Mouse (Mus musculus) lung, postnatal 10 days (tissue): ENCODE measurements at regions not wholly inside any gene's neighbourhood (a gene's known extent, or its start where the extent isn't known, plus 50 kb on each side); places are given as distances from the start of the nearest gene placed in this dataset.

ENCODE experiments used
- DNase-seq: peaks from one replicate; pipeline ENCODE4 v3.0.0; 2021

DNA sequence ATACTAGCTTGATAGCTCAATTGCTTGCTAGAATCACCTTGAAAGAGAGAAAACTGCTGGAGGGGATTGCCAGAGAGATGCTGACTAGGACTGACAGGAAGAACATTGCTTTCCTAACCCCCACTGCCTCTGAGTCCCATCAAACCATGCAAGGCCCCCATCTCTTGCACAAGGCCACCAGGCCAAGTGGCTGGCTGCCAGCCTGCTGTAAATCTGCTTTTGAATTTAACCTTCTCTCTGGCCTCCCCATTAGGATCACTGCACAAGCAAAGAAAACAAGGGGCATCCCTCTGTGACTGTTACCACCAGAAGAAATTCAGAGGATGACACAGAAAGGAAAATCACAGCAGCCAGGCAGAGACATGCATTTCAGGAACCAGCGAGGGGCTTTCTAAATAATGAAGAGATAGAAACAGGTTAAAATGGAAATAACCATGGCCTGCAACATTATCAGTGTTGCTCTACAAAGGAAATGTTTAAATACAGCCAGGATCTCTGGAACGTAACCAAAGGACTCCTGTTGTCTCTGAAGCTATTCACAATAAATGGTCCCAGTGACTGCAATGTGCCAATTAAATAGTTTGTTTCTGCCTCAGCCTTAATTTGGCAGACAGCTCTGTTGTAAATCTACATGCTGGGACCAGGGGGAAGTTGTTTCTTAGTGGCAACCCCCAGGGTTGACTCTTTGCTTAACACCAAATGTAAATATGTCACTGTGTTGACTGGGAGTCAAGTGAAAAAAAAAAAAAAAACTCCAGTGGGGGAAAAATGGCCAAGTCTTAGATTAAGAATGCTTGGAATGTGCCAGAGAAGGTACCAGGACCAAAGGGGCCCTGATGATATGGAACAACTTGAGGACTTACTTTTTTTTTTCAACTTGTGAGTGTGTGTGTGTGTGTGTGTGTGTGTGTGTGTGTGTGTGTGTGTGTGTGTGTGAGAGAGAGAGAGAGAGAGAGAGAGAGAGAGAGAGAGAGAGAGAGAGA, 233.9 kb upstream of the Epha4 start:
- DNase-seq = peak; percentile 9

DNA sequence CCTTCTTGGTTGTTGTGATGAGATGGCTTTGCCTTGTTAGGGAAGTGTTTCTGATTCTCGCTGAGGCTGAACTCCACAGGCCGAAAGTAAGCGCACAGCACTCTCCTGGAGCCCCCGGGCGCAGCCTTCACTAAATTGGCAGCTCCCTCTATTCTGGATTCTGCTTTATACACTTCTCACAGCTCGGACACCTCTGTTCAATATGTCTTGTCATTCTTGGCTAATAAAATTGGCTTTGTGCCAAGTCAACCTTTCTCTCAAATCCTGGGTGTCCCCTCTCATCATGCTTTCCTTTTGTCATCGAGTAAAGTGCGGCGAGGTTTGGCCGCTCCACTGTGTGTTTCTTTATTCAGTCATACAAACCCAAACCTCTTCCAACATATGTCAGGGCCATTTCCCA, 217.2 kb upstream of the Epha4 start:
- DNase-seq = no peak

DNA sequence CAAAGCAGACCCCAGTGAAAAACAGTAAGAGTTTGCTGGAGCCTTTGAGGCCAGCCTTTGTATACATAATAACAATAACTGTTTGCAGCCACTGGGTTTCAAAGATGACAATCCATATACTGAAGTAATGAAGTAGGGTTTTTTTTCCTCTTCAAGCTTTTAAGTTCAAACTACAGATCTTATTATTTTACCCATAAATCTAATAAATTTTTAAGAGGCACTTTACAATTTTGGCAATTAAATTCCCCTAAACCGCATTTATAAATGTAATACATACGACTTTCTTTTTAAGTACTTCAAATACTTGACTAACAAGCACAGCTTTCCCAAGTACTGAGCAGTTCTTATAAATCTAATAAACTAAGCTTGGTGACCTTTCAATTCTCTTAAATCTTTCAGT, 212.7 kb upstream of the Epha4 start:
- no peak for DNase-seq

DNA sequence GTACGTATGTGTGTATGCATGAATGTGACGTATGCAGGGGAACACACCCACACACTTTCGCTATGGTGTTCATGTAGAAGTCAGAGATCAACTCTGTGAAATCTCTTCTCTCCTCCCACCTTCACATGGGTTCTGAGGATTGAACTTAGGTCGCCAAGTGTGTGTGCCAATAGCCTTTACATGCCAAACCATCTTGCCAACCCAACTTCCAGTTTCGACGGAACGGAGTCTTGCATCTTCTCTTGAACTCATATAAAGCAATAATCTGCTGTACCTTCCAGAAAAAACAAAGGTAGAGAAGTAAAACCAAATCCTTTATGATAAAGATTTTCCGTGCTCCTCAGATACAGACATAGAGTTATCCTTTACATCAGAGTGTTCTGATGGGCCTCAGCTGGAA, 208.4 kb upstream of the Epha4 start:
- DNase-seq = no peak

DNA sequence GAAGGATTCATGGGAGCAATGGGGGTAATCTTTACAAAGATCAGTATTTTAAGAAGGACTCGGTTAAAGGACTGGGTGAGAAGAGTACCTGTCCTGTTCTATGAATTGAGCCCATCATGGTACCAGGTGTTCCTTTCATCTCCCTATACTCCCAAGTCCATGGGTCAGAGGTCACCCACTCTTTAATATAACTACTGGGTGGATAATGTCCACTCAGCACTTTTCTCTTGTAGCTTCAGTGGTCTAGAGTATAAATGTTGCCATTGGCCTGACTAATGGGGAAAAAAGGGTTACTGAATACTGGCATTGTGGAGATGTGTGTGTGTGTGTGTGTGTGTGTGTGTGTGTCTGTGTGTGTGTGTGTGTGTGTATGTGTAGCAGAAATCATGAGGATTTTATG, 206.0 kb upstream of the Epha4 start:
- DNase-seq = no peak

DNA sequence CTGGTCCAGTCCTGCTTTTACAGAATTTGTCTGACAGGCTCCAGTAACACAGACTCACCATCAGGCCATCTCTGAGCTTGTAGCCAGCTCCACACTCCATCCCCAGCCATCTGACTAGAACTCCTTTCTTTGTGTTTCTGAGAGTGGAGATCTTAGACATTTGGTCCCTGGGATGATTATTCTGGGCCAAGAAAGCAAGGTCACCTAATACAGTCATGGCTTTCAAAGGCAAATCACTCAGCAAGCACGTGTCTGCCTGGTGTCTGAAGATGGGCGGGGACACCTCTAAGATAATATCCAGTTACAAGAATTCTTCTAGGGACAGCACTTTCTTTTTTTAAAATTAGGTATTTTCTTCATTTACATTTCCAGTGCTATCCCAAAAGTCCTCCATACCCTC, 198.1 kb upstream of the Epha4 start:
- no peak for DNase-seq

DNA sequence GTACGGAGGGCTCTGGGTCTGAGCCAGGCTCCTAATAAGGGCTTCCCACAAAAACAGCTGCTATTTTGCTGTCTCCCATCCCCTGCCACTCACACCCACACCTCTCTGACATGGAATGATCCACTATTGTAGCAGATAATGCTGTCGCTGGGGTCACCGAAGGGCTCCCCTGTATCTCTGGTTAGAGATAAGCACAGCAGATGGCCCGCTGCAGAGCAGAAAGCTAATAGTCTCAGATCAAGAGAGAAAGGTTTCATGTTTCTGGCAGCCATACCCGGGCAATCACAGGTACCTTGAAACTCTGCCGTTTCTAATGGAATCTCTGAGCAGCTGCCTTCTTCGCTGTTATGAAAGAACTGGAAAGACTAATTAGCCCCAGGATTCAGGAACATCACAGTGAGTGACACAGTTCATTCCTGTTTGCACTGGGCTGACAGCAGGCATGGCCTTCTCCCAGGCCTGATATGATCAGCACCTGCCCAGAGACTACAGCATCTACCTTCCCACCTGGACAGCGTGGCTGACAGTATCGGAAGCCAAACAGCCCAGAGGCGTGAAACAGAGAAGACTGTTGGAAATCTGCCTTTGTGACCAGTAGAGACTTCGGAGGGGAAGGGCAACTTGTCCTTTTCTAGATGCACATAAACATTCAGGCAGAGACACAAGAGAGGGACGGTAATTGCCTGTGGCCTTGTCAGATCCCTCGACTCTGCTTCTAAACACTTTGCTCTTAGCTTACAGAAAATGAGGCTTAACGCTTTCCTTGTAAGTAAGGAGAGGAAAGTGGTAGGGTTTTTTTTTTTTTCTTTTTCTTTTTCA, 193.5 kb upstream of the Epha4 start:
- DNase-seq = no peak

DNA sequence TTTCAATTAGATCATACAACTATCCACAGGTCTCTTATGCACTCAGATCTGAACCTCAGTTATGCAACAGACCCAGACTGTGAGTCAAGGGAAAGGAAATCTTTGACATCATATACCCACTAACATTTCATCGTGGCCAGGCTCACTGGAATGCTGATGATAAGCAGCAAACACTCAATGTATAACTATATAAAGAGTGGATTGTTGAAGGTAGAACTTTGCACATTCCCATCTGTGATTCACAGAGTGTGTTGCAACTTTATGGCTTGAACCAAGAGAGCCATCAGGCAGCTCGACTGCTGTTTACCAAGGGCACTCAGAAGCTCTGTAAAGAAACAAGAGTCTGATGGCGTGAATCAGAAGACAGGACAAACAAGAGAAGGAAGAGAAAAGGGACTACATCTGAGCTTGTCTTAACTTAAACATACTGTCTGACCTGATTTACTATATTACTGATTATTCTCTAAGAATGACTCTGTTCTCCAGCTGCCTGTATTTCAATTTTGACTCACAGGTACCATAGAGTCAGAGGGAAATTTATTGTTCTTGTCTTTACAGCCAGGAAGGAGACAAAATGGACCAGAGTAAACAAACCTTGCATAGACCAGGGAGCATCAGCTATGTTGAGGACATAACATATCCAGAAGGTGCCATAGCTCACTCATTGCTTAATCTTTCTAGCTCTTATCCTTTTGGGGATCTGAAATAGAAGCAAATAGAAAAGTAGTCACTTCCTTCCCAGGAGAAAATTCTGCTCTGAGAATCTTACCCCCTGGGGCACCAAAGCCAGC, 180.5 kb upstream of the Epha4 start:
- DNase-seq = no peak

DNA sequence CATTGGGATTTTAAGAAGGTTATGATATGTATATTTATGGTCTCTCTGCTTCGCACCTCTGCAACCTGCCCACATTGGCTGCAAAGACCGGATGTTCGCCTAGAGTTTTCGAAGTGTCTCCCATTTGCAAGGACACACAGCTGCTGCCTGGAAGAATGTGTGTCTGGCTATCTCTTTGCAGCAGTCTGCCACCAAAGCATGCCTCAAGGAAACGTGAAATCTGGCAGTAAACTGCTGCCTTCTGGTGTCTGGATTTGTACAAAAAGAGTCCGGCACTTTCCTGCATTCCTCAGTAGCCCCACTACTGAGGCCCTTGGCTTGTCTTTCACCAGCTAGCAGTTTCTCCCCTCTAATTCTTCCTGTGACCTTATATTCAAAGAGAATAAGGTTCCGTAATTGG, 148.5 kb upstream of the Epha4 start:
- DNase-seq = no peak

DNA sequence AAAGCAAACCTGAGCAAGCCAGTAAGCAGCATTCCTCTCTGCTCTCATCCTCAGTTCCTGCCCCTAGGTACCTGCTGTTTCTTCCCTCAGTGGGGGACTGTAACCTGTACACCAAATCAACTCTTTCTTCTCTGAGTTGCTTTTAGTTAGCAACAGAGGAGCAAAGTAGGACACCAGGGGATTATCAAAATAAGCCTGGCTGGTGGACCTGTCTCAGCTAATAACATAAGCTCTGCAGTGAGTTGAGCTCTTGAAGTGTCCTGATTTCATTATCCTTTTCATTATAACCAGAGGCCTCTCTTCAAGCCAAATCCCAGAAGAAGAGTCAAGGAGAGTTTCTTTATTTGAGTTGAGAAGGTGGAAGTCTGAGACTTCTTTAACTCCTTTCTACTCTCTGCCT, 145.5 kb upstream of the Epha4 start:
- DNase-seq = no peak

DNA sequence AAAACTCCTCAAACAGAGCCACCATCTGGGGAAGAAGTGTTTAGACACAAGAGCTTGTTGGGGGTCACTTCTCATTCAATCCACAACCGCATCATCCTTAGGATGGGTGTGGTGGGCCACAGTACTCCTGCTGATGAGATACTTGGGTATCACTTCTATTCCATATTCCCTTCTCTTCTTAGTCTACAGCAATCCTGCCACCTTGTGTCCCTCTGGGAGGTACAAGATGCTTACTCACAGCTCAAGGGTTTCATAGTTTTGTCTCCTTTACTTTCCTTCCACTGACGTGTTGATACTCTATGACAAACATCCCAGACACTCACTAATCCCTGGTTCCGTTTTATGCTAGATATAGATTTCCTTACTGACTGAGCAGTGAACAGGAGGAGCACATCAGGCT, 122.1 kb upstream of the Epha4 start:
- DNase-seq = no peak

DNA sequence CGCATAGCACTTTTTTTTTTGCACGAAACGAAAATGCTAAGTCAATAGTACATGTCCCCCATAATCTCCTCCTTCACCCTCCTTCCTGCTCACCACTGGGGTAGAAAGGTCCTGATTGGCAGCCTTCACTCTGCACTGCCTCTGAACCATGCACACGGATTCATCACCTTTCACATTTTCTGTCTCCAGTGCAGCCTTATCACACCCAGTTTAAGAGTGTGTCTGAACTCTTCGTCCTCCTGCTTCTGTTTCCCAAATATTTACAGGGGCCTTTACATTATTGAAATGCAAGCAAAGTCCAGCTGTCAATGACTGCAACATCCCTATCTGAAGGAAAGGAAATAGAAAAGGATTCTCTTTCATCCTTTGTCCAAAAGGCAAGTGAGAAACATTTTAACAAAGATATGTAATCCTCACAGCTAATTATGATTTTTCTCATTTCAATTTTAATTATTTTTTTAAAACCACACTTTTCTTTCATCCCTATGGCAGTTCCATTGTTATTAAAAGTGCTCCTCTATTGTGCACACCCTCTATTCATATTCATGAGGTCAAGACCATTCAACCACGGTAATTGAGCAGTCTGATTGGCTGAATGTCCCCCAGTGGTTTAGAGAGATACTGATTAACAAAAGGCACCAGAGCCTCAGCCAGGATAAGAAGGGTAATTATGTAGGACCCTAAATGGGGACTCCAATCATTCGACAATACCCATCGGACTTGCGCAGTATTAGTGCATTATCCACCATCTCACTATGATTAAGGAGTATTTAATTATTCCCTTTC, 114.8 kb upstream of the Epha4 start:
- DNase-seq = no peak

DNA sequence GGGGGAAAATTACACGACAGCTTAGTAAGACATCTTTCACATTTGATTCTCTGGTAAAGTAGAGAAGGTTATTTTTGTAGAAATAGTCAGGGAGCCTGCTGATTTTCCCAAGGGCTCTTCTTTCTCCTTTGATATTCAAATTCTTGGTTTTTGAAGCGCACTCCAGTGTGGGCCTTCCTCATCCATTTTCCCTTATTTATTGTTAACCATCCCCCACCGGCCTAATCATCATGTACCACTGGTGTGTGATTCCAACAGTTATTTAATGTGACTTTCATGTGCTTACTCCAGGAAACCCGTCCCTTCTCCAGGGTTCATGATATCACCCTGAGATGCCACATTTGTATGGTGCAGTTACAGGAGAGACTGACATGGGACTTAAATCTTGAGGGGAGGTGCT, 114.0 kb upstream of the Epha4 start:
- no peak for DNase-seq

DNA sequence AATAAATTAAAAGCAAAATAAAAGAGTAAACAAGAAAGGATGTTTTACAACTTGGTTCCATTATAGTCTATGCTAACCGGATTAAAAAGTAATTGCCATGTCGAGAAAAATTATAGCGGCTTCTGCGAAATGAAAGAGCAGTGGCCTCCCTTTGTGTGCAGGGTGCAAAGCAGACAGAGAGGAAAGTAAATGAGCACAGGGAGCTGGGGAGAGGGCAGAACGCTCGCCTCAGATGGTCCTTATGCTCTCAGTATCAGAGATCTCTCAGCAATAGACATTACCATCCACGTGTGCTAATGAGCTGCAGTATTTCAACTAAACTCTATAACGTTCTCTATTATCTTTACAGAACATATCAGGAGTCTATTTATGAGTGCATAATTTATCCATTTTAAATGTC, 102.6 kb upstream of the Epha4 start:
- DNase-seq = no peak

DNA sequence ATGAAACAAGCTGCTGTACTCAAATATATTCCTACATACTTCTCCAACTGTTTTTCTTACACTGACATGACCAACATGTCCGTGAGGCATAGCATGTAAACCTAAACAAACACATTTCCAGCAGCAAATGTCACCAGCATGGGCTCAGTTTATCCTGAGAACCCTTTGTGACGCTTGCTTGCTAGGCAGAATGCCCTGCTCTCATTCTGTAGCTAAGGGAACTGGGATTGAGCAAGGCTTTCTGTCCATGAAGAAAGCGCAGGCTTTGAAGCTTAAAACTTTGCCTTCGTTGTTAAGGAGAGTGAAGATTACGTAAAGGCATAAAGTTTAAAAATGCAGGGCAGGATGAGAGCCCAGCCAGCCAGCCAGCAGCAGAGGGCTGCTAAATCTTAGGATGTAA, 85.6 kb upstream of the Epha4 start:
- DNase-seq = no peak

DNA sequence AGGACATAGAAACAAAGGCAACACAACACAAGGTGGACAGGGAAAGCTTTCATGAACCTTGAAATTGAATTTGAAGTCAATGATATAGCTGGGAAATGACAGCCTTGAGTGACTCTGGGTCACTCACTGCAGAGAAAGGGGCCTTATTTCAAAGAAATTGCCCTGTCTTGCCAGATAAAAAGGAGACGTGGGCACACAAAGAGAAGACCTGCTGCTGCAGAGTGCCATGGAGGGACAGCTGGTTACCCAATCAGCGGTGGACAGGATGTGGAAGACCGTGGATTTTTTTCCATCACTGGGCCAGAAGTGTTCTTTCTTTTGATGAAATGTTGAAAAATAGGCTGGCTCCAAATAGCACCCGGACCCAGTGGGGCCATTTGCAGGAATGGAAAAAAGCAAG, 77.8 kb upstream of the Epha4 start:
- no peak for DNase-seq

DNA sequence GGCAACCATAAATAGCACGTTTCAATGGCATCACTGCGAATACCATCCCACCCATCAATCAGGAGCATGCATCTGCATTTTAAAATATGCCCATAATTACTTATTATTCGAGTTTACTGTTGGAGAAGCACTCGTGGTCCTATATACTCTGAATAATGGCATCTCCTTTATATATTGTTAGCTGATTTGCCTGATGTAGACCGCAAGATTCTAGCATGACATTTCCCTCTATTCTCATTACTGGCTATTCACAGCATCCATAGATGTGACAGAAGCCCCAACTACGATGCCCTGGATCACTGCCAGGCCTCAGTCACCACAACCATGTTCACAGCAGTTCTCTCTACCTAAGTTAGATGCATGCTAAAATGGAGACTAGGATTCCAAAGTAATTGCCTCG, 77.4 kb upstream of the Epha4 start:
- DNase-seq = no peak

DNA sequence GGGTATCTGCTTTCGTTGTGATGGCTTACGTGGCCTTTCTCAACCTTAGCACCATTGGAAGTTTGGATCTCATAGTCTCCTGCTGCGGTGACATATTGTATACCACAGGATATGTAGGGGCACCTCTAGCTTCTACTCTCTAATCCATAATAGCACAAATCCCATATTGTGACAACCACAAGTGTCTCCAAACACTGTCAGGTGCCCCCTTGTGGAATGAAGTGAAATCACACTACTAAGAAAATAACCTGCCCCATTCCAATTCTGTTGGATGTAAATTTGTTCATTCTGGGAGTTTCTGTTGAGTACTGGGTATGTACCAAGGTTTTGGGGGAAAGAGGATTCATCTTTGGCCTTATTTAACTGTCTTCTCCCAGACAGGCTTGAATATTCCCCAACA, 74.5 kb upstream of the Epha4 start:
- DNase-seq = no peak

DNA sequence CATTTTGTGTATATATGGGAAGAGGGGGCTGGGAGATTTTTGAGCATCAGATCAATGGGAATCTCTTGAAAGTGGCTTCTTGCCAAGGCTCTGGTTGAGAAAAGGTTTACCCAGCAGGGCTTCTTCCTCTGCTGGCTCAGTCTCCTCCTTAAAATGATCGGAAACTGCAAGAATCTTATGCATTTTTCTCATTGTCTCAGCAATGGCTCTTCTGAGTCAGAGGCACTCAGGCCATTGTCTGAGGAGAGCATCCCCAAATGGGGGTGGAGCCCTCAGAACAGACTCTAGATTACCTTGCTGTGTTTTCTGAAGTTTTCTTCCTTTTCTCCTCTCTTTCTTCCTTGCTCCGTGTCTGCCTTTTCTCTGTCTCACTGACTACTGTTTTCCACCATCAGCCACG, 70.6 kb upstream of the Epha4 start:
- DNase-seq = no peak

DNA sequence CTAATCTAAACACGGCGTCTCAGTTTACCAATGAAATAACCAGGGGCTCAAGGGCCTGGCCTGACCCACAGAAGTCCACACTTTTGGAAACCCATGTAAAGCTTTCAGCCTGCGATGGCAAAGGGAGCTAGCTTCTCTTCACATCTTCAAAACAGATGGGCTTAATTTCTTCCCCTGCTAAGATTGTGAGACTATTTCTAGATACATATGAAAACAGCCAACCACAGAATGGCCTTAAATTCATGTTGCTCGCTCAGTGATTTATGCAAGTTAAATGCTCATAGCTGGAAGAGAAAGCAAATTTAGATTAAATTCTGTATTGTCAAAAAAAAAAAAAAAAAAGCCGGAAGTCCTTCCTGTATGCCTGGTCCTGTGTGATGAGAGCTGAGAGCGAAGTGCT, 53.2 kb upstream of the Epha4 start:
- no peak for DNase-seq

DNA sequence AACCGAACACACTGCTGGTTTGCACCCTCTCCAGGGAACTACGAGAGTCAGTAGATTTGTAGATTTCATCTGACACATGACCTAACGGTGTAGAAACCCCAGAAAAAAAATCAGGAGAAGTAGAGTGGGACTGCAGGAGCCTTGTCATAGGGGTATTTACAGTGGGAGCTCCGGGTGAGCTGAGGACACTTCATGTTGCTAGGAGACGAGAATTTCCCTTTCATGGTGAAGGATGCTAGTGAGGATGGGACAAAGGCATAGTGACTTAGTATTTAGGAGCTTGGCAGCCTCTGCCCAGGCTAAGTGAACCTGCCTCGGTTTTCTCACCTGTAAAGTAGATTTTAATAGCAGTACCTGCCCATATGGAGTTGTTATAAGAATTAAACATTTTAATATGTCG, 52.8 kb upstream of the Epha4 start:
- DNase-seq = no peak
